ENCODE assay signal across 8 mouse cellular contexts in the genomic region with DNA sequence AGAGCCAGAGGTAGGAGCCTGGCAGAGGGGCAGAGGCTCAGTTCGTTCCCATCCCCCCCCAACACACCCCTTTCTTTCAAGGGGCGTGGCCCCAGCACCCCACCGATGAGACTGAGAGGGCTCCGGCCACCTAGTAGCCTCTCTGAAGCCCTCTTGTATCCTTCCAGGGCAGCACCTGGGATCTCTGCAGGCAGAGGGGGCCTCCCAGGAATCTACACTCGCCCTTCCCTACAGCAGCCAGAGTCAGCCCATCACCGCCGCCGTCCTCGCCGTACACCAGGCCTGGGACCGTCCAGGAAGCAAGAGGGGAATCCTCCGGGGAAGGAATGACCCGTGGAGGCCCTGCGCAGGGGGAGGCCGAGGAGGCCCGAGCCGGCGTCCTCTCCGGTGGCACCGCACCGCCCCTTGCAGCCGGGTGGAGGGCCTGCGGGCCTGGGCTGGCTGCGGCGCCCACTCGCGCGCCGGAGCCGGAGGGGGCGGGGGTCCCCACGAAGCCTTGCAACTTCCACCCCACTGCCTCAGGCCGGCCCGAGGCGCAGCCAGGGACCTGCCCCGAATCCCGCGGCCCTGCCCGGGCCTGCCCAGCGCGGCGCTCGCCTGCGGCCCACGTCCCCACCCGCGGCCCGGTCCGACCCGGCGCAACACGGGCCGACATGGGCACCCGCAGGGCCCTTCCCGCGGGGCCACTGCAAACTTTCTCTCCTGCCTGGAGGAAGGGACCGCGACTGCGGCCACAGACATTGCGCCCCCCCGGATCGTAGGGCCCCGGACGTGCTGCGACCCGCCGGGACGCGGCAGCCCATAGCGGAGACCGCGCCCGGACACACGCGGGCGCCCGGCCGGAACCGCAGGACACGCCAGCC. TPM values are rescaled to one million over a fixed set of nuclear protein-coding genes. Genes with fewer than 3 reads are reported as not detected.
A peak's percentile ranks its signal among the peaks of the same experiment; 100 is the strongest.
DNase-seq lines count a peak whose midpoint lies in the region; ATAC-seq and TF ChIP-seq lines count a peak whose summit lies in the region.

No protein-coding gene starts in this region.

- peaks cover 26 to 33% of the 10 kb centered on the region in 2 experiments for H3K4me1 ChIP-seq in heart, embryonic 14.5 days (ENCODE audit: control insufficient read depth in 2 of 2, insufficient read depth in 2 of 2, low read length in 2 of 2)
- H3K4me1 ChIP-seq in kidney, postnatal 0 days (replicated peaks; ENCODE audit: insufficient read depth, low read length): peaks cover 24% of the 10 kb centered on the region

- peaks cover 4% of the 10 kb centered on the region; the same call in 1 of the 2 replicates for H3K36me3 ChIP-seq in heart, embryonic 14.5 days (ENCODE audit: control insufficient read depth, insufficient read depth, low read length)
- peaks cover 4% of the 10 kb centered on the region; the same call in 1 of the 2 replicates for H3K36me3 ChIP-seq in kidney, postnatal 0 days (ENCODE audit: insufficient read depth, low read length)

- peak overlapping the region; percentile 96 to 99 for H3K4me3 ChIP-seq in heart, embryonic 14.5 days (ENCODE audit: control insufficient read depth in 1 of 2, insufficient read depth in 1 of 2, low read depth in 1 of 2, low read length in 2 of 2)
- H3K4me3 ChIP-seq in kidney, postnatal 0 days (replicated peaks; ENCODE audit: low read depth, low read length): peak overlapping the region; percentile 96

- peak overlapping the region; percentile 97 for H3K9ac ChIP-seq in heart, embryonic 14.5 days (ENCODE audit: low read length)
- H3K9ac ChIP-seq in kidney, postnatal 0 days (ENCODE audit: low read depth, low read length): peak overlapping the region; percentile 96

- H3K27ac ChIP-seq in heart, embryonic 14.5 days (replicated peaks in 1 of 2; ENCODE audit: control insufficient read depth in 1 of 2, insufficient read depth in 1 of 2, low read depth in 2 of 2, low read length in 2 of 2): peak overlapping the region in 1 of 2 experiments; percentile 74; a peak in 2 of 4 replicates
- H3K27ac ChIP-seq in kidney, postnatal 0 days: peak overlapping the region; percentile 74

- H3K27me3 ChIP-seq in heart, embryonic 14.5 days (ENCODE audit: control insufficient read depth, insufficient read depth, low read length): peaks cover 7% of the 10 kb centered on the region
- no peaks in the 10 kb centered on the region for H3K27me3 ChIP-seq in kidney, postnatal 0 days (ENCODE audit: insufficient read depth, low read length)

- no peak for TF ChIP-seq CTCF in kidney, postnatal 0 days (IDR thresholded peaks at IDR 0.05; ENCODE audit: low read depth)

- peak; percentile 16; the same call in 1 of the 2 replicates for ATAC-seq in heart, embryonic 14.5 days (ENCODE audit: insufficient number of reproducible peaks, insufficient read depth, low FRiP score, low read depth)
- ATAC-seq in kidney, postnatal 0 days (replicated peaks; ENCODE audit: low FRiP score, low read depth): peak; percentile 41
- 0 out of 2 replicates have a peak, but pooled peaks have one; percentile 5 for ATAC-seq in megakaryocyte progenitor cell, adult 5-6 weeks (replicated peaks; ENCODE audit: poor library complexity)

- H3K9me3 ChIP-seq in heart, embryonic 14.5 days (ENCODE audit: control insufficient read depth, low read length): no peaks in the 10 kb centered on the region
- no peaks in the 10 kb centered on the region for H3K9me3 ChIP-seq in kidney, postnatal 0 days (replicated peaks; ENCODE audit: low read length)

- peak overlapping the region; percentile 98 for H3K4me2 ChIP-seq in heart, embryonic 14.5 days (ENCODE audit: low read length)
- peak overlapping the region; percentile 90 for H3K4me2 ChIP-seq in kidney, postnatal 0 days (ENCODE audit: low read length)

- whole genome bisulfite sequencing in heart, embryonic 14.5 days: under 1% methylated on average over 80 of the region's 80 CpGs
- WGBS in kidney, postnatal 0 days: under 1% methylated on average over 65 of the region's 80 CpGs

- DNase-seq in CD4-positive, CD25-positive, alpha-beta regulatory T cell, adult 2 months (ENCODE audit: low read depth, low spot score): peak; percentile 39
- peak; percentile 56 for DNase-seq in Muller cell, postnatal 12 days (ENCODE audit: inconsistent ontology term)
- DNase-seq in cerebellum, postnatal 36 days: peak; percentile 45 to 51
- peak; percentile 70 for DNase-seq in kidney, postnatal 0 days (ENCODE audit: low spot score)
- peak; percentile 52 for DNase-seq in testis, postnatal 14 days (ENCODE audit: low spot score)
- DNase-seq in layer of hippocampus, adult 18-20 months (ENCODE audit: low spot score in 2 of 2): no peak

RNA-seq across cellular contexts. Expression of gene Plxna1, which starts 0.8 kb away (rescaled TPM):
- 9.7 and 11.1 TPM in 2 replicates for polyA plus RNA-seq in heart, embryonic 14.5 days (2014; fragmentation: Nextera tagmentation; extraction: Ambion mirVana)
- polyA plus RNA-seq in kidney, postnatal 0 days (2015; fragmentation: Nextera tagmentation; extraction: Ambion mirVana): 16.9 and 17.8 TPM in 2 replicates
- total RNA-seq in megakaryocyte progenitor cell, adult 5-6 weeks (2015): 1.2 and 3.6 TPM in 2 replicates
- 0.50 and 3.1 TPM in 2 replicates for total RNA-seq in megakaryocyte progenitor cell, adult 5-6 weeks (2017)
- 100 to 1,000 TPM; 112 to 119 TPM for total RNA-seq in layer of hippocampus, adult 18-20 months (2021)

Comparison
In these comparisons a context has a peak if more than half of its experiments do, and no peak if none do; other contexts are left out.
1. DNase-seq: peak in CD4-positive, CD25-positive, alpha-beta regulatory T cell, adult 2 months (single experiment), Muller cell, postnatal 12 days (single experiment), cerebellum, postnatal 36 days (2 of 2), kidney, postnatal 0 days (single experiment) and testis, postnatal 14 days (single experiment); none in layer of hippocampus, adult 18-20 months (0 of 2).
2. RNA of gene Plxna1, which starts 0.8 kb away (total RNA-seq): 112 to 119 TPM in layer of hippocampus, adult 18-20 months; 0.50 to 3.6 TPM in megakaryocyte progenitor cell, adult 5-6 weeks; every median in the first group is over 10 times any median in the second.
3. Peak in every context shown above with its lines, with median percentiles within 50 percentile points of each other: ATAC-seq.